Mouse (Mus musculus) splenic B cell, adult 2 months (primary cell): Measurements from ENCODE around the gene Akip1.

ENCODE experiments used
- DNase-seq: peaks from one replicate; pipeline ENCODE4 v3.0.0-alpha.2; 2011; ENCODE audit warnings: low read depth, low spot score
- H3K27me3 ChIP-seq: 2 replicates; pipeline ENCODE4 v1.6.1; 2012; ENCODE audit warnings: mild to moderate bottlenecking, low read length, moderate library complexity, mixed read lengths; ENCODE audit not compliant: control insufficient read depth, poor library complexity, insufficient read depth, severe bottlenecking
- H3K36me3 ChIP-seq: 2 replicates; pipeline ENCODE4 v1.6.1; 2012; ENCODE audit warnings: mild to moderate bottlenecking, low read length, moderate library complexity, mixed read lengths; ENCODE audit not compliant: control insufficient read depth, poor library complexity, insufficient read depth, severe bottlenecking

Akip1 gene

DNA sequence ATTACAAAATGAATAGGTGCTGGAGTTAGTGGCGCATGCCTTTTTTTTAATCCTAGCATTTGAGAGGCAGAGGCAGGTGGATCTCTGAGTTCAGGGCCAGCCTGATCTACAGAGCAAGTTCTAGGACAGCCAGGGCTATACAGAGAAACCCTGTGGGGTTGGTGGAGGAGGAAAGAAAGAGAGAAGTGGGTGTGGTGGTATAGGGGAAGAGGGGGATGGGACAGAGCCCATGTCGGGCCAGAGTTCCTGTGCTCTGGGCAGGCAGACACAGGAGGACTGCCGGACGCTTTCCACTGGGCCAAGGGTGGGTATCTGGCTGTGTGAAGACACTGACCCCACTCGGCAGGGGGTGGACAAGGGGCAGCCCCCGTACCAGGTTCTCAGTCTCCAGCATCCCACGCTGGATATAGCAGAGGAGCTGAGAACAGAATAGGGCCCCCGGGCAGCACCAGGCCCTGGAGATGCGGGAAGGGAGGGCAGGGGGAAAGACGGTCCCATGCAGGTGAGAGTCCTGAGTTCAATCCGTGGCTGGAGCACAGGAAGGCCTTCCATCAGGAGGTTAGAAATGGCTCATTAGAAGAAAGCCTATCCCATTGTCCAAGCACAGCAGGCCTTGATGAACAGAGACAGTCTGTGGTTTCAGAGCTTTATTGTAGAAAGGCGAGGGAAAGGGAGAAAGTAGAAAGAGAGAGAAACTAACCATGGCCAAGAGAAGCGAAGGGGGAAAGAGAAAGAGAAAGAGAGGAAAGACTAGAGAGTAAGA lies 8.7 kb upstream of the Akip1 start:
- no peaks in the 10 kb centered on the region for H3K27me3 ChIP-seq
- no peak for DNase-seq
- no peaks in the 10 kb centered on the region for H3K36me3 ChIP-seq

DNA sequence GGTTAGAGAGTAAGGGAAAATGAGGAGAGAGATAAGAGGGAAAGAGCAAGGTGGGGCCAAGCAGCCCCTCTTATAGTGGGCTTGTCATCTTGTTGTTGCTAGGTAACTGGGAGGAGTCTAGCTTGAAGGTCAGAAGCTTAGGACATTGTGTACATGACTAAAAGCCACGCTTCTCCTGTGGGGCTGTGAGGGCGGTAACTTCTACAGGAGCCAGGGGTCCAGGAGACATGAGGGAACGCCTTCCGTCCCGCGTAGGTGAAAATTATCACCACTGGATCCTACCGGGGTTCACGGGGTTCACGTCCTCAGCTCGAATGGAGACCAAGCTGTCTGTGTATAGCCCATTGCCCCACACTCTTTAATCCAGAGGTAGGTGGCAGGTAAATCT lies 8.2 kb upstream of the Akip1 start:
- H3K36me3 ChIP-seq, result no peaks in the 10 kb centered on the region
- DNase-seq, result no peak

DNA sequence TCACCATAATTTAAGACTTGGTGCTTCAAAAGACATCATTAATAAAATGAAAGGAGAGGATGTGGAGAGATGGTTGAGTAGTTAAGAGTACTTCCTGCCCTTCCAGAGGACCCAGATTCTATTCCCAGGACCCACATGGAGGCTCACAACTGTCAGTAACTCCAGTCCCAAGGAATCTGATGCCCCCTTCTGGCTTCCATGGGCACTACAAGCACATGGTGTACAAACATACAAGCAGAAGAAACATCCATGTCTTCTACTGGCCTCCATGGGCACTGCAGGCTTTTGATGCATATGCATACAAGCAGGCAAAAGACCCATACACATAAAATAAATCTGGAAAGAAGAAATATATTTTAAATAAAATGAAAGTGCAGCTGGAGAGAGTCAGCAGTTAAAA lies 3.3 kb upstream of the Akip1 start:
- no peaks in the 10 kb centered on the region for H3K27me3 ChIP-seq
- DNase-seq, result peak; percentile 15

More for the DNA sequence above, 8.2 kb upstream of the Akip1 start:
- no peaks in the 10 kb centered on the region for H3K27me3 ChIP-seq

DNA sequence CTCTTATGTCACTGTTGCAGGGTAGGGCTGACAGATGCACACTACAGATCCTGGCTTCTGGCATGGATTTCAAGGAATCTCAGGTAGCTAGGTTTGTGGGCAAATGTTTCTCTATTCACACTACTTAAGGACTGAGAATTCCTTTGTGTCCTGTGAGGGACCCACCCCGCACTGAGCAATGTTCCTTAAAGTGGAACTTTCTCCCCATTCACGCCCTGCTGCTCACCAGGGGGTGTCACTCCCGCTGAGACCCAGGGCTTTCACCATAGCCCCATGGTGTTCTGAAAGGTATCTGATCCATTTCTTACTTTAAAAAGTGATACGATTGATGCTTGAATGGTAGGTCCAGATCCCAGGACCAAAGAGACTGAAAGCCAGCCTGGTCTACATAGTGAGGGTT lies 769 bp upstream of the Akip1 start:
- DNase-seq, result no peak
- no peaks in the 10 kb centered on the region for H3K27me3 ChIP-seq
- no peaks in the 10 kb centered on the region; the same call in 1 of the 2 replicates for H3K36me3 ChIP-seq

More for the DNA sequence above, 3.3 kb upstream of the Akip1 start:
- H3K36me3 ChIP-seq, result no peaks in the 10 kb centered on the region

DNA sequence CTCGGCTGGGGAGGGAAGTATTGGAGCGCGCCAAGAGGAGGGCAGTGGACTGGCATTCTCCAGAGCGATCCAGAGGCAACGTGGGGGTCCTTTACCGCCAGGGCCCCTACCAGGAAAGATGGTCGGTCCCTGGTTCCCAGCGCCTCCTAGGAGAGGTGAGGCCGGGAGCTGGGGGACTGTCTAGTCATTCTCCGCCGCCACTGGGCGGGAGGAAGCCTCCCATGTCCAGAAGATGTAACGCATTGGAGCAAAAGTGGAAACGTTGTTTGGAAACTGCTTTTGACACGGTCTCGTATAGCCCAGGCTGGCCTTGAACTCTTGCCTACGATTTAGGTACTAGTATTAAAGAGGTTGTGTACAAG lies 507 bp downstream of the Akip1 start:
- no peak for DNase-seq
- H3K36me3 ChIP-seq, result peaks cover 3% of the 10 kb centered on the region; the same call in 1 of the 2 replicates
- H3K27me3 ChIP-seq, result no peaks in the 10 kb centered on the region

DNA sequence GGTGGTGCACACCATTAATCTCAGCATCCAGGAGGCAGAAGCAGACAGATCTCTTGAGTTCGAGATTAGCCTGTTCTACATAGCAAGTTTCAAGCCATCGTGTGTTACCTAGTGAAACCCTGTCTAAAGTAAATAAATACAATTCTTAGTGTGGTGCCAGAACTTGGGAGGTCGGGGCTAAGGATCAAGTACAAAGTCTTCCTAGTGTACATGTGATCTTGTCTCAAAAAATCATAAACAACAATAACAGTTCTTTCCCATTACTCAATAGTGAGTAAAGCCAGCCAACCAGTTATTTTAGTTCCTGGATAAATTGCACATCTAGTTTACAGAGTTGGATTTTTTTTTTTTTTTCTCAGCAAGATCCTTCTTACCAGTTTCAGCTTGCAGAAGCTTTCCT lies 971 bp downstream of the Akip1 start:
- Histone ChIP-seq H3K27me3 (no peaks in the 10 kb centered on the region), H3K36me3 (peaks cover 3% of the 10 kb centered on the region; the same call in 1 of the 2 replicates)
- no peak for DNase-seq

DNA sequence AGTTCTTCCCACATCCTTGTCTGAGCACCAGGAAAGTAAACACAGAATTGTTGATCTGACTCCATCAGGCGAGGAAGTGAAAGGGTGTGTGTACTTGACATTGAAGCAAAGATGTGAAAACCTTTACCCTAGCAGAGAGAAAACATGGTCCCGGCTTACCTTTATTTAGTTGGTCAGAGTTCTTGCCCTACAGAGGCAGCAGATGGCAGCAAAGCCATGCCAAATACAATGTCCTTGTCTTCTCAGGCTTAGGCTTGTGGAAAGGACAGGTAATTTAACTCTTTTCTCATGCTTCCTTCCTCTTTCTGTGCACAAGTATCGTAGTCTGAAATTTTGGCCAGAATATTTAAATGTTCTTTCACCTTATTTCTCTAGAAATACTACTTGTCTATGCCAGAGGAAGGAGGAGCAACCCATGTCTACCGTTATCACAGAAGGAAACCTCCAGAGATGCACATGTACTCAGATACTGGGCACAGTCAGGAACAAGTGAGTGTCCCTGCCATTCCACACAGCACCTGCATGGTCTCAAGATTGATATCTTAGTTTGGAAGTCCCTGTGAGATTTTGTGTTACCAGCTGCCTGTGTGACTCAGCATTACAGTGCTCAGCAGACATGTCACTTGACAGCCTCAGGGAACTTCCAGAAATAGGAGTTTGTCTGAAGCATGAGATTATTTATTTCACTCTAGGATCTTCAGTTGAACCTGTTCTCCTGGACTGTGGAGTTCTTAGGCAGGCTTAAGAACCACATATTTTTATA lies 3.7 kb downstream of the Akip1 start:
- peak; percentile 73 for DNase-seq
- peaks cover 6% of the 10 kb centered on the region; the same call in 1 of the 2 replicates for H3K36me3 ChIP-seq
- H3K27me3 ChIP-seq, result no peaks in the 10 kb centered on the region

DNA sequence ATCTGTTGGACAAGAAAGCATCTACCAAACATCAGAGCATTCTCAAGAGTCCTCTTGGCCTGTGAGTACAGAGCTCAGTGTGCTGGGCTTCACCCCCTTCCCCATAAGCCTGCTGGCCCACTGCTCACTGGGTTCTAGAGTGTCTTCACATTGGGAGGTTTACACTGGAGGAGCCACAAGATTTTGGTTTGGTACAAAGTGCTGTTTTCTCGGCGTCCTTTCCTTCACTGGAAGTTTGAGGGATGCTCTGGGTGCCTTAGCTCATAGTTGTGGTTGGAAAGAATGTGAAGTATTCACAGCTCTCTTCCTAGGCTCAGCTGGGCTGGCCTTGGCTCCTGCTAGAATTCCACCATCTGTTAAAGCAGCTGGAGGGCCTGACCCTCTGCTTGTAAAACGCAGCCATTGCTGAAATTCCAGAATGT lies 5.5 kb downstream of the Akip1 start:
- H3K27me3 ChIP-seq, result no peaks in the 10 kb centered on the region
- H3K36me3 ChIP-seq, result peaks cover 8% of the 10 kb centered on the region; the same call in 1 of the 2 replicates
- no peak for DNase-seq

DNA sequence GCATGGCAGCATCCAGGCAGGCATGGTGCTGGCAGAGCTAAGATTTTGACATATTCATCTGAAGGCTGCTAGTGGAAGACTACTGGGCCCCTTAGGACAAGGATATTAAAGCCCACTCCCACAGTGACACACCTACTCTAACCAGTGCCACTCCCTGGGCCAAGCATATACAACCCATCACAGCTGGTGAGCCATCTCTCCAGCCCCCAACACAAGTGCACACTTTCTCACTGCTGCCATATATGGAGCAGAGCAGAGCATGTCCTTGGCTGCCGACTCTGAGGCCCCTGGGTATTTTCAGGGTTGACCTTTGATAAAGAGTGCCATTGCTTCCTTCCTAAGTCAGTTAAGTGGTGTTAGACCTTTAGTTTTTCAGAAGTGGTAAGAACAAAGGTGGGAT lies 6.6 kb downstream of the Akip1 start:
- H3K27me3 ChIP-seq, result no peaks in the 10 kb centered on the region
- no peak for DNase-seq
- peaks cover 8% of the 10 kb centered on the region; the same call in 1 of the 2 replicates for H3K36me3 ChIP-seq

DNA sequence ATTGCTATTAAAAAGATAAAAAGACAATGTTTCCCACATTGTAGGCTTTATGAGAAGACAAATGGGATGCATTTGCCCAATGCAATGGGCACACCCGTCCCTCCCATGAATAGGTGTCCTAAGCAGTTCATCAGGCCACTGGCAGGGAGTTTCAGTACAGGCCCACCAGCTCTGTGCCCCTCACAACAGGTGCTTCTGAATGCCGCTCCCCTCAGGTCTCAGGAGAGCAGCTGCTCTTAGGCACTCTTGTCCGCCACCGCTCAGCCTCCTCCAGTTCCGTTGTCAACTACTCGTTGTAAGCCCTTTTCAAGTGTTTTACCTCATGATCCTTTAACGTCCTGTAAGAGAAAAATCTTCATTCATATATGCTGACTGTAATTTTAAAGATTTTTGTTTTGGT lies 8.7 kb downstream of the Akip1 start:
- DNase-seq, result no peak
- Histone ChIP-seq H3K36me3 (peaks cover 8% of the 10 kb centered on the region; the same call in 1 of the 2 replicates), H3K27me3 (no peaks in the 10 kb centered on the region)

DNA sequence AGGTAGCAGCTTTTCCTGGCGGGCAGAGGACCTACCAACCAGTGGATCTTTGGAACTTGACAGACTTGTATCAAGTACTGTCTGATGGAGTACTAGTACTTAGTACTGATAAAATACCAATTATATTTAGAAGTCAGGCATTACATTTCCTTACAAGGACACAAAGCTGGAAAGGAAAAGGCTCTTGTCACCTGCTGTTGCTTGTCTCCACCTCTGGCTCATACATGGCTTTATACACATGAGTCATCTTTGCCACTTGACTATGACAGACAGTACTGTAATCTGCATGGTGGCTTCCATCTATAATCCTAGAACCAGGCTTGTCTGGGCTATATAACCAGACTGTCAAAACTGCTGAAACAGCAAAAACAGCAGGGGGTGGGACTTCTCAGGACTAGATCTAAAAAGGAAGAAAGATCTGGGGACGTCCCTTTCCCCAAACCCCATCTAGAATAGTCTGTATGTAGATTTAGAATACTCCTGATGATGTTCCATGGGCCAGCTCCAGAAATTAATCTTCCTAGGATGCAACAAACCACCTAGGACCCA lies 10.0 kb downstream of the Akip1 start:
- Histone ChIP-seq H3K36me3 (peaks cover 5% of the 10 kb centered on the region; the same call in 1 of the 2 replicates), H3K27me3 (no peaks in the 10 kb centered on the region)
- no peak for DNase-seq

DNA sequence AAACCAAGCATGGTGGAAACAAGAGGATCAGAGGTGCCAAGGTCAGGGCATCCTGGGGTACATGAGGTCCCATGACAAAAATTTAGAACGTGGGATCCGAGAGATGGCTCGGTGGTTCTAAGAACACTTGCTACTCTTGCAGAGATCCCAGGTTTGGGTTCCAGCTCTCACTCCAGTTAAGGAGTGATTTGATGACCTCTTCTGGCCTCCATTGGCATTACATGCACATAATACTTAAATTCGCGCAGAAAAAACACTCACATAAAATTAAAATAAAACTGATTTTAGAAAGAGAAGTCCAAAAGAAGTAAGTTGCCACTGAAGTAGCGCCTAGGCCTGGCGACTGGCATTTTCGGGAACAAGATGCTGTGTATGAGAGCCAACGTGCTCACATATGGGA lies 15.8 kb downstream of the Akip1 start:
- Histone ChIP-seq H3K36me3 (no peaks in the 10 kb centered on the region), H3K27me3 (no peaks in the 10 kb centered on the region)
- peak; percentile 19 for DNase-seq

DNA sequence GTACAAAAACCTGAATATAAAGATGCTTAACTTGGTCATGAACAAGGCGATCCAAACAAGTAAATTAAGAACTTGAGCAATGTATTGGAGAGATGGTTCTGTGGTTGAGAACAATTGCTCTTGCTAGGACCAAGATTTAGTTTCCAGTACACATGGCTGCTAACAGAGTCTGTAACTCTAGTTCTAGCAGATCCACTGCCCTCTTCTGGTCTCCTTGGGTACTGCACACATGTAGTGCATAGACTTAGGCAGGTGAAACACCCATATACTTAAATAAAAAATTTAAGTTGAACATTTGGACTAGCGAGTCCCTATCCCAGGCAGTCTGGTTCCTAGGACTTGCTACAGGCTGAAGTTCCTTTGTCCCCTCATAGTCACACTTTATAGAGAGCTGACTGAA lies 19.1 kb downstream of the Akip1 start:
- no peaks in the 10 kb centered on the region for H3K27me3 ChIP-seq
- DNase-seq, result peak; percentile 27
- H3K36me3 ChIP-seq, result no peaks in the 10 kb centered on the region

DNA sequence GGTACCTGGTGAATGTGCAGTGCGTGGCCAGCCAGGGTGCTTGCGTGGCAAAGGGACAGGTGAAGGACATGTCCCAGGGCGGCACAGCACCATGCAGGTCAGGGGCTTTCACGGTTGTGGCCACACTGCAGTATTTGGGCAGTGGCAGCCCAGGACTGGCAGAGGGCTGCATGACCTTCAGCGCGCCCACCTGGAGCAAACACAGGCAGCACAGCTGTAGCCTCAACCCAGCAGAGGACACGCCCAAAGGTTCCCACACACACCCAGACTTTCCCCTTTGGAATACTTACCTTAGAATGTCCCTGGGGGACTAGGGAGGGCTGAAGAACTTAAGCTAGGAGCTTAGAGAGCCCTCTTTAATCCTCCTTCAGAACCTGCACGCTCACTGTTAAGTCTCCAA lies 19.6 kb downstream of the Akip1 start:
- no peaks in the 10 kb centered on the region for H3K27me3 ChIP-seq
- DNase-seq, result no peak
- no peaks in the 10 kb centered on the region for H3K36me3 ChIP-seq

DNA sequence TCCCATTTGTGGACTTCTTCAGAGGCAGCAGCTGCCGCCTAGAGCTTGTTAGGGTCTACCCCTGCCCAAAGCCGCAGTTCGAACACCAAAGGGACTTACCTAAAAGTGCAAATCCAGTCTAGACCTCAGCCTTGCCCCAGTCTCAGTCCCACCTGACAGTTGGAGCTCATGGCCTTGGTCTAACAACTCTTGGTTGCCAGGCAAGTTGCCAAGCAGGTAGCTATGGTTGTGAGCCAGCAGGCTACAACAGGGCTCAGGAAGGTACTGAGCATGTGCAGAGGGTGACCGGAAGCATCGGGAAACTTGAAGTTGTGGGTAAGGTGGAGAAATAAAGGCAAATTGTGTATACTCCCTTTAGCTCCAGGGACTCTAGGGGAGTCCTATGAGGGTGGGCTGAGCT lies 20.2 kb downstream of the Akip1 start, which contains the start of gene BC051019:
BC051019 (minus strand) TSS at position 154 of the 400 bp plus-strand sequence.
- no peak for DNase-seq
- H3K36me3 ChIP-seq, result no peaks in the 10 kb centered on the region
- H3K27me3 ChIP-seq, result no peaks in the 10 kb centered on the region
